Mouse (Mus musculus) hindbrain, embryonic 13.5 days (tissue): ENCODE data around the gene Trp53tg5. TPM values are rescaled to one million over a fixed set of nuclear protein-coding genes. Genes with fewer than 3 reads are reported as not detected.

Experiments
- ATAC-seq: fragments of 200-750 bp; cut with Nextera tagmentation; 2 replicates; pipeline ENCODE4 v1.8.0; 2017; ENCODE audit warnings: moderate TSS enrichment; ENCODE audit not compliant: low FRiP score
- H3K27ac ChIP-seq: fragments of 300-500 bp; sonication (generic); 2 replicates; pipeline ENCODE4 v1.5.1; 2015; ENCODE audit warnings: inconsistent platforms, mild to moderate bottlenecking, moderate library complexity
- H3K27me3 ChIP-seq: fragments of 300-500 bp; sonication (generic); 2 replicates; pipeline ENCODE4 v1.6.1; 2015; ENCODE audit warnings: mild to moderate bottlenecking, inconsistent platforms
- H3K36me3 ChIP-seq: fragments of 300-500 bp; sonication (generic); 2 replicates; pipeline ENCODE4 v1.6.1; 2015; ENCODE audit warnings: mild to moderate bottlenecking, inconsistent platforms
- H3K4me1 ChIP-seq: fragments of 300-500 bp; sonication (generic); replicated peaks from 2 replicates; pipeline ENCODE4 v1.6.1; 2015; ENCODE audit warnings: inconsistent platforms
- H3K4me2 ChIP-seq: fragments of 300-500 bp; sonication (generic); 2 replicates; pipeline ENCODE4 v1.6.1; 2015; ENCODE audit warnings: inconsistent platforms, mild to moderate bottlenecking, moderate library complexity
- H3K4me3 ChIP-seq: fragments of 300-500 bp; sonication (generic); 2 replicates; pipeline ENCODE4 v1.5.1; 2015; ENCODE audit warnings: mild to moderate bottlenecking, inconsistent platforms
- H3K9ac ChIP-seq: fragments of 300-500 bp; sonication (generic); 2 replicates; pipeline ENCODE4 v1.6.1; 2015; ENCODE audit warnings: mild to moderate bottlenecking, inconsistent platforms
- H3K9me3 ChIP-seq: fragments of 300-500 bp; sonication (generic); 2 replicates; pipeline ENCODE4 v1.6.1; 2016; ENCODE audit warnings: inconsistent platforms
- WGBS: fragments of 180-500 bp; shearing (Covaris S2); methylation state at CpG from one replicate; pipeline ENCODE4 v1.1.7; 2015; 5-methylcytosine and 5-hydroxymethylcytosine counted together
- polyA plus RNA-seq: library from polyadenylated mRNA; unstranded; fragments of >200 nt; fragmentation: Nextera tagmentation; extraction: Ambion mirVana; gene quantifications from 2 replicates; pipeline ENCODE4 v1.2.1, GENCODE M21; 2015

The Trp53tg5 gene
- polyA plus RNA-seq, 1 experiment from 2014 or later, result 0.18 TPM

- ATAC-seq, result peak; percentile 72
- peak overlapping the region; percentile 77 for H3K4me3 ChIP-seq
- H3K27me3 ChIP-seq, result peaks cover 47% of the 10 kb centered on the region
- H3K9ac ChIP-seq, result peak overlapping the region; percentile 79
- H3K9me3 ChIP-seq, result no peaks in the 10 kb centered on the region
- WGBS, result under 1% methylated on average over 48 of the region's 90 CpGs
- peaks cover 15% of the 10 kb centered on the region for H3K36me3 ChIP-seq
- no peak overlapping the region; the same call in 1 of the 2 replicates for H3K27ac ChIP-seq
- H3K4me1 ChIP-seq, result peaks cover 16% of the 10 kb centered on the region
- peak overlapping the region; percentile 100 for H3K4me2 ChIP-seq
Observed at GRCm38 (mm10) chr2:164486258-164487114, 13.0 kb upstream of the Trp53tg5 start.

DNA sequence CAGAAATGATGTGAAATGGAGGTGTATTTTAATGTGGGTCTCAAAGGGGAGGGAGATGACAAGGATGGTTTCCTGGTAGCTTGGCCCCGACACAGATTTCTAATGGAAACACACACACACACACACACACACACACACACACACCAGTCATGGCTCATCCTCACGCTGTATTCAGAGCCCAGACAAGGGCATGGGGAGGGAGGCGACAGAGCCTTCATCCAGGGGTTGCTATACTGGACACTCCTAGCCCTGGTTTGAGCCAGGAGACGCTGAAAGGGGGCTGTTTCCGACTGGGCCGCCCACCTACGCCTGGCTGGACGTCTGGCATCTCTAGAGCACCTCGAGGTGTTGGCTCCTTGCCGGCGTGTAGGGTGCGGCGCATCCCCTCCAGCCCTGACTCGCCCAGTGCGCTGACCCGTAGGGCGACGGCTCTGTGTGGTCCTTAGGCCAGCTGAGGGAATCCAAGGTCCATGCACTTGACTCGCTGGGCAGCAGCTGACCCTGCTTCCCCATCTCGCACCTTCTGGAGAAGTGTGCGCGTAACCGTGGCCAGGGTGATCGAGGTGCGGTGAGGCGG lies 12.2 kb upstream of the Trp53tg5 start, which contains the start of gene Dbndd2:
Gene Dbndd2 (plus strand): TSS at position 426 of the 577 bp plus-strand sequence.
- H3K27ac ChIP-seq, result no peak within 1 kb of the TSS; the same call in 1 of the 2 replicates
- ATAC-seq, result peak; percentile 79
- H3K9ac ChIP-seq, result peak within 1 kb of the TSS; percentile 79
- peak within 1 kb of the TSS; percentile 100 for H3K4me2 ChIP-seq
- H3K4me1 ChIP-seq, result peaks cover 16% of the 10 kb centered on the region
- under 1% methylated on average over 25 of the region's 26 CpGs for WGBS
- H3K27me3 ChIP-seq, result peaks cover 47% of the 10 kb centered on the region
- peak within 1 kb of the TSS; percentile 77 for H3K4me3 ChIP-seq
- peaks cover 12% of the 10 kb centered on the region for H3K36me3 ChIP-seq
- H3K9me3 ChIP-seq, result no peaks in the 10 kb centered on the region

DNA sequence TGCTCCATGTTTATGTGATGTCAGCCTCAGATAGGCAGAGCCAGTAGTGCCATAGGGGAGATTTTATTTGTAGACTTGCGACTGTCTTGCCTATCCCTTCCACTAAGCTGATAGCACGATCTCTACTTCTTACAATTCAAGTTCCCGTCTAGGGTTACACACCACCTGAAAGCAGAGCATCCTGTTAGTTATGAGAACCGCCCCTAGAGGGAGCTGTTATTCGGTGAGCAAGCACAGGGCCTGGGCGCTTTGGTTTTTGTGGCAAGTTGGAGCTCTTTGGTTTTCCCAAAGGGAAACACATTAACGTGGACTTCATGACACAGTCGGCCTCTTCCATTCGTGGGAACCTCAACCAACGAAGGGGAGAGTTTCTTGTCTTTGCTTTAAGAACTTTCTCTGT lies 3.3 kb downstream of the Trp53tg5 start:
- 32% methylated on average over 10 of the region's 10 CpGs for WGBS
- Histone ChIP-seq H3K4me3 (no peak overlapping the region), H3K36me3 (peaks cover 79% of the 10 kb centered on the region), H3K27me3 (no peaks in the 10 kb centered on the region), H3K9ac (no peak overlapping the region), H3K4me1 (no peaks in the 10 kb centered on the region), H3K4me2 (no peak overlapping the region), H3K27ac (no peak overlapping the region), H3K9me3 (no peaks in the 10 kb centered on the region)
- ATAC-seq, result no peak

DNA sequence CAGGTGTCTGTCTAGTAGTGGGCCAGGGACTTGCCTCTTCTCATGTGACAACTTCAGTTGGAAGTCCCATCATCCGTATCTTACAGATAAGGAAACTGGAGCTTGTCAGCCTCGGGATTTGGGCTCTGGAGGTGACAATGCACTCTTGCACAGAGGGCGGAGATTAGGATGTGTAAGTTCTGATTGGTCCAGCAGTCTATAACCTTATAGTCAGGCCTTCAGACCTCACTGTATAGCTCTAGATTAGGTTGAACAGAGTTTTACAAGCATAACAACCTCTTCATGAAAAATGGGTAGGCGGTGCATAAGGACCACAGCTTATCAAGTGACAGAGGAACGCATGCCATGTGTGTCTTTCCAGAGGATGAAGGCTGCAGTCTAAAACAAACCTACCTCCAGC lies 6.7 kb downstream of the Trp53tg5 start:
- no peak overlapping the region for H3K9ac ChIP-seq
- H3K4me3 ChIP-seq, result no peak overlapping the region
- no peak overlapping the region for H3K27ac ChIP-seq
- no peak for ATAC-seq
- H3K36me3 ChIP-seq, result peaks cover 81% of the 10 kb centered on the region
- no peaks in the 10 kb centered on the region for H3K9me3 ChIP-seq
- H3K27me3 ChIP-seq, result no peaks in the 10 kb centered on the region
- H3K4me1 ChIP-seq, result peaks cover 15% of the 10 kb centered on the region
- H3K4me2 ChIP-seq, result no peak overlapping the region
- 92% methylated on average over 5 of the region's 5 CpGs for WGBS

DNA sequence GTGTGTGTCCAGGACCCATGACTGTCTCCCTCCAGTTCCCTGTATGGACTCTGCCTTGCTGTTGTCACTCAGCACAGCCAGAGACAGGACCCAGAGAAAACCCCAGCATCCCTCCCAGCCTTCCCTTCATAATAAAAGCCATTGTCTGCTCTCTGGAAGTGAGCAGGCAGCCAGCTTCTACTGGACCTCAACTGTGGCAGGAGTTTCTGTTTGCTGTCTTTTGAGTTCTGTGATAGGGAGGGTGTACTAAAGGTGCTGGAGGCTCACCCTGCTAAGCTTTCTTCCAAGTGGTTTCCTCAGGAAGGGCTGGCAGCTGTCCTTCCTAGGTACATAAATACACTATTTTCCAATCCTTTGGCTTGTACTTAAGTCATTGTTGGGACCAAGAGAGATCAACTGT lies 8.4 kb downstream of the Trp53tg5 start:
- no peak for ATAC-seq
- H3K27ac ChIP-seq, result no peak overlapping the region
- H3K27me3 ChIP-seq, result no peaks in the 10 kb centered on the region
- H3K4me1 ChIP-seq, result peaks cover 20% of the 10 kb centered on the region
- H3K9ac ChIP-seq, result no peak overlapping the region
- H3K9me3 ChIP-seq, result no peaks in the 10 kb centered on the region
- H3K4me3 ChIP-seq, result no peak overlapping the region
- peaks cover 71% of the 10 kb centered on the region for H3K36me3 ChIP-seq
- no peak overlapping the region for H3K4me2 ChIP-seq

DNA sequence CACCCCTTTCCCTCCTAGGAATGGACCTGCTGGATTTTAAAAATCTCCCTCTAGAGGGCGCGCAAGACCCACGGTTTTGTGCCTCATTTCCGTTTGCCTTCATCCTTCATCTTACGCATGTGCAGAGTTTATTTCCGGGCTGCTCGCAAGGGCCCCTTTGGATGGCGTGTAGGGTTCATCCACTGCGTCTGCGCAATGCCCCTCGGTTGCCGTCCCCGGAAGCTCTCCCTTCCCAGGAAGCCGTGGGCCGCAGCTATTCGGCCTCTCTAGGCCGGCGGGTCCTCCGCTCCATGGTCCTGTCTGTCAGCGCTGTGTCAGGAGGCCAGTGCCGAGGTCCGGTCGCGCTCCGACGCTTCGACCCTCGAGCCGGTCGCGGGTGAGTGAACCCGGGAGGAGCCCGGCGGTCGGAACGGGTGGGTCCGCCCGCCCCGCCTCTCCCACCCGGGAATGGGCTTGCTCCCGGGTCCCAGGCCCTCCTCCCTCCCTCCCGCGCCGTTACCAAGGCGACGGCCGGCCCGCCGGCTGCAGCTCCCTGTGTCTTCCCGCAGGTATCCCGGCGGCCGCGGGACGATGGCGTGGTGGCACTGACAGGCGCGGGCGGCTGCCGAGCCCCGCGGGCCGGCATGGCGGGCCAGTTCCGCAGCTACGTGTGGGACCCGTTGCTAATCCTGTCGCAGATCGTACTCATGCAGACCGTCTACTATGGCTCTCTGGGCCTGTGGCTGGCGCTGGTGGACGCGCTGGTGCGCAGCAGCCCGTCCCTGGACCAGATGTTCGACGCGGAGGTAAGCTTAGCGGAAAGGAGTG lies 12.6 kb downstream of the Trp53tg5 start, which contains the start of gene Gm20458:
Gene Gm20458 (plus strand): TSS at position 223 of the 807 bp plus-strand sequence.
- Histone ChIP-seq H3K27me3 (no peaks in the 10 kb centered on the region), H3K27ac (peak within 1 kb of the TSS; percentile 94), H3K4me3 (peak within 1 kb of the TSS; percentile 93), H3K9me3 (no peaks in the 10 kb centered on the region), H3K36me3 (peaks cover 32% of the 10 kb centered on the region), H3K4me1 (peaks cover 28% of the 10 kb centered on the region), H3K4me2 (peak within 1 kb of the TSS; percentile 82), H3K9ac (peak within 1 kb of the TSS; percentile 89)
- peak; percentile 98 for ATAC-seq
- under 1% methylated on average over 76 of the region's 79 CpGs for WGBS

GRCm38 (mm10) chr2:164458535-164458934 lies 15.0 kb downstream of the Trp53tg5 start:
- ATAC-seq, result no peak
- whole genome bisulfite sequencing, result 93% methylated on average over 8 of the region's 8 CpGs

GRCm38 (mm10) chr2:164457942-164458341 lies 15.6 kb downstream of the Trp53tg5 start:
- H3K9me3 ChIP-seq, result no peaks in the 10 kb centered on the region
- 0 out of 2 replicates have a peak overlapping the region, but pooled peaks have one; percentile 24 for H3K9ac ChIP-seq
- no peak overlapping the region for H3K27ac ChIP-seq
- no peak for ATAC-seq
- H3K36me3 ChIP-seq, result peaks cover 2% of the 10 kb centered on the region
- H3K4me2 ChIP-seq, result no peak overlapping the region
- H3K4me3 ChIP-seq, result no peak overlapping the region
- WGBS, result 64% methylated on average over 7 of the region's 7 CpGs
- no peaks in the 10 kb centered on the region for H3K27me3 ChIP-seq
- peaks cover 24% of the 10 kb centered on the region for H3K4me1 ChIP-seq

More at GRCm38 (mm10) chr2:164458535-164458934, 15.0 kb downstream of the Trp53tg5 start:
- Histone ChIP-seq H3K27ac (no peak overlapping the region), H3K4me1 (peaks cover 28% of the 10 kb centered on the region), H3K4me3 (no peak overlapping the region), H3K36me3 (peaks cover 8% of the 10 kb centered on the region), H3K9me3 (no peaks in the 10 kb centered on the region), H3K4me2 (no peak overlapping the region), H3K27me3 (no peaks in the 10 kb centered on the region), H3K9ac (no peak overlapping the region)

- Histone ChIP-seq H3K27ac (peak within 1 kb of the TSS; percentile 44; the same call in 1 of the 2 replicates), H3K27me3 (no peaks in the 10 kb centered on the region), H3K9me3 (no peaks in the 10 kb centered on the region), H3K4me3 (peak within 1 kb of the TSS; percentile 20), H3K36me3 (no peaks in the 10 kb centered on the region), H3K9ac (peak within 1 kb of the TSS; percentile 62; the same call in 1 of the 2 replicates), H3K4me2 (peak within 1 kb of the TSS; percentile 35), H3K4me1 (peaks cover 14% of the 10 kb centered on the region)
- ATAC-seq, result no peak
- WGBS, result 3% methylated on average over 7 of the region's 7 CpGs
Observed at GRCm38 (mm10) chr2:164456864-164457300, 16.6 kb downstream of the Trp53tg5 start, which contains the start of gene Sys1. Gene Sys1, plus strand, starts transcription at chr2:164456964.

- H3K9me3 ChIP-seq, result no peaks in the 10 kb centered on the region
- peaks cover 9% of the 10 kb centered on the region for H3K4me1 ChIP-seq
- no peaks in the 10 kb centered on the region for H3K36me3 ChIP-seq
- no peak overlapping the region for H3K4me3 ChIP-seq
- H3K27me3 ChIP-seq, result no peaks in the 10 kb centered on the region
- ATAC-seq, result no peak
- H3K9ac ChIP-seq, result 0 out of 2 replicates have a peak overlapping the region, but pooled peaks have one; percentile 62
- H3K27ac ChIP-seq, result no peak overlapping the region
- WGBS, result 88% methylated on average over 1 of the region's 1 CpGs
- no peak overlapping the region; the same call in 1 of the 2 replicates for H3K4me2 ChIP-seq
Observed at GRCm38 (mm10) chr2:164456413-164456812, 17.1 kb downstream of the Trp53tg5 start.

DNA sequence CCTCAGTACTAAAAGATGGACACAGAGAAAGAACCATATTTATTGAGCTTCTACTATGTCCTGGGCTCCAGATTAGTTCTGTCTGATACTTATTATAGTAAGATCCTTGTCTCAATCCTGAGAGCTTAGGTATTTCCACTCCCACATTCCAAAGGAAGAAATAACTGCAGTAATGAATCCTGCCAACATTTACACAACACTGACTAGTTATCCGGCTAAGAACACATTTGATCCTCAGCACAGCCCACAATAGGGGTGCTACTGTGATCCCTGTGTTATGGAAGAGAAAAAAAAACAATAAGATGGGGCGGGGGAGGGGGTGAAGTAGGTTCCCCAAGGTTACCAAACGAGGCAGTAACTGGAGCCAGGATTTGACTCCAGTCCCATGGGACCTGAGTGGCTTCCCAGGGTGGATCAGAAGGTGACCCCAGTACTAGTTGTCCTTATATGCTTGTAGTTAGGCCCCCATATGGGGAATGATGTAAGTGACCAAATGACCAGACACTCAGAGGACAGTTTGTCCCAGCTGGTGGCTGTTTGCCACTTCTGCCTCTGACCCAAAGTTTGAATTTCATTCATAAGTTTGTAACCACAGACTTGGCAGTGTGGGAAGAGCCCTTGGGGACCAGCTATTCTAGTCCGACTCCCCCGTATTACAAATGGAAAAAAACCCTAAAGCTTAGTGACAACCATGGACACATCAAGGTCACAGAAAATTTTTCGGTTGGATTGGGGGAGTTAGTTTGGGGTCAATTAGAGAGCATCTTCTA lies 17.9 kb downstream of the Trp53tg5 start:
- ATAC-seq, result no peak
- 81% methylated on average over 6 of the region's 6 CpGs for WGBS
- no peak overlapping the region for H3K4me3 ChIP-seq

More for the DNA sequence above, 17.9 kb downstream of the Trp53tg5 start:
- H3K9ac ChIP-seq, result no peak overlapping the region
- no peak overlapping the region for H3K27ac ChIP-seq
- peaks cover 8% of the 10 kb centered on the region; the same call in 1 of the 2 replicates for H3K4me1 ChIP-seq
- no peak overlapping the region for H3K4me2 ChIP-seq
- H3K9me3 ChIP-seq, result no peaks in the 10 kb centered on the region
- no peaks in the 10 kb centered on the region for H3K27me3 ChIP-seq
- no peaks in the 10 kb centered on the region for H3K36me3 ChIP-seq
